Mouse (Mus musculus) lung, postnatal 0 days (tissue): ENCODE results near the gene Crlf2. TPM values are rescaled to one million over a fixed set of nuclear protein-coding genes. Genes with fewer than 3 reads are reported as not detected.

Experiments used
- ATAC-seq: fragments of 200-750 bp; cut with Nextera tagmentation; 2 replicates; pipeline ENCODE4 v1.8.0; 2017; ENCODE audit warnings: moderate library complexity
- DNase-seq: peaks from one replicate; pipeline ENCODE4 v3.0.0-alpha.2; 2016; ENCODE audit warnings: low spot score
- H3K27ac ChIP-seq: fragments of 300-500 bp; sonication (generic); 2 replicates; pipeline ENCODE4 v1.5.1; 2014; ENCODE audit warnings: antibody characterized with exemption, mild to moderate bottlenecking, low read length, mixed read lengths
- H3K27me3 ChIP-seq: fragments of 300-500 bp; sonication (generic); replicated peaks from 2 replicates; pipeline ENCODE4 v1.6.1; 2014; ENCODE audit warnings: low read length, mixed read lengths; ENCODE audit not compliant: insufficient read depth
- H3K36me3 ChIP-seq: fragments of 300-500 bp; sonication (generic); 2 replicates; pipeline ENCODE4 v1.6.1; 2014; ENCODE audit warnings: low read length, mixed read lengths; ENCODE audit not compliant: insufficient read depth
- H3K4me1 ChIP-seq: fragments of 300-500 bp; sonication (generic); 2 replicates; pipeline ENCODE4 v1.6.1; 2014; ENCODE audit warnings: antibody characterized with exemption, low read depth, low read length, mixed read lengths; ENCODE audit not compliant: insufficient read depth
- H3K4me2 ChIP-seq: fragments of 300-500 bp; sonication (generic); replicated peaks from 2 replicates; pipeline ENCODE4 v1.6.1; 2014; ENCODE audit warnings: low read depth, mild to moderate bottlenecking, low read length, moderate library complexity, mixed read lengths
- H3K4me3 ChIP-seq: fragments of 300-500 bp; sonication (generic); 2 replicates; pipeline ENCODE4 v1.5.1; 2014; ENCODE audit warnings: low read depth, low read length
- H3K9ac ChIP-seq: fragments of 300-500 bp; sonication (generic); replicated peaks from 2 replicates; pipeline ENCODE4 v1.6.1; 2014; ENCODE audit warnings: low read depth, mild to moderate bottlenecking
- H3K9me3 ChIP-seq: fragments of 300-500 bp; sonication (generic); 2 replicates; pipeline ENCODE4 v1.6.1; 2016; ENCODE audit warnings: low read length, mixed read lengths
- CTCF ChIP-seq: IDR thresholded peaks from 2 replicates; pipeline ENCODE4 v1.5.1; 2016; ENCODE audit warnings: antibody characterized with exemption, mild to moderate bottlenecking
- EP300 ChIP-seq: IDR thresholded peaks from 2 replicates; pipeline ENCODE4 v1.6.1; 2016; ENCODE audit warnings: antibody characterized with exemption, mild to moderate bottlenecking, control low read depth
- WGBS: fragments of 180-500 bp; shearing (Covaris S2); extraction: QIAGEN DNeasy Blood & Tissue Kit; methylation state at CpG from one replicate; pipeline ENCODE4 v1.1.7; 2014; 5-methylcytosine and 5-hydroxymethylcytosine counted together
- polyA plus RNA-seq: library from polyadenylated mRNA; unstranded; fragments of >200 nt; fragmentation: Nextera tagmentation; extraction: Ambion mirVana; gene quantifications from 2 replicates; pipeline ENCODE4 v1.2.1, GENCODE M21; 2015

The Crlf2 gene
- polyA plus RNA-seq, 1 experiment from 2014 or later, result 34.4 TPM

DNA sequence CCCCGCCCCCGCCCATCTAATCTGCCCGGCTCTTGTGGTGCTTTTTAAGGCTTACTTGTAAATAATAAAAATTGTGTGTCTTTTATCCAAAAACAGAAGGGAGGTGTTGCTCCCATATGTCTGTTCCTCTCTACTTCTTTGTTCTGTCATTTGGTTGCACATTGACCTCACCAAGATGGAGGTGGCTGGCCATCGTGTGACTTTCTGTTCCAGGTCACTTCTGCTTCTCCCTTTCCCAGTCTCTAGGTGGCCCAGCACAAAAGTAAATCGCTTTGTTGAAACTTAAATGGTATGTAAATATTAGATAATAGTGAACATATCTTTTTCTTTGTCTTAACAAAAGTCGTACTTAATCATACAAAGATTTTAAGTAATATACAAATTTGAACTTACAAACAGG lies 398 bp upstream of the Crlf2 start:
- peak overlapping the region; percentile 67 for H3K4me3 ChIP-seq
- no peaks in the 10 kb centered on the region for H3K9me3 ChIP-seq
- ATAC-seq (no peak), DNase-seq (peak; percentile 33)
- no peaks in the 10 kb centered on the region for H3K4me1 ChIP-seq
- TF ChIP-seq CTCF (peak; percentile 6; the same call in 1 of the 2 replicates), EP300 (no peak)
- WGBS, result 25% methylated on average over 6 of the region's 6 CpGs
- H3K27ac ChIP-seq, result peak overlapping the region; percentile 90; the same call in 1 of the 2 replicates
- no peaks in the 10 kb centered on the region for H3K36me3 ChIP-seq
- H3K4me2 ChIP-seq, result peak overlapping the region; percentile 60
- peak overlapping the region; percentile 43; the same call in 1 of the 2 replicates for H3K9ac ChIP-seq
- no peaks in the 10 kb centered on the region for H3K27me3 ChIP-seq

- TF ChIP-seq EP300 (no peak), CTCF (no peak)
- Histone ChIP-seq H3K4me1 (no peaks in the 10 kb centered on the region), H3K4me3 (peak overlapping the region; percentile 67), H3K4me2 (peak overlapping the region; percentile 60), H3K9me3 (0 out of 2 replicates have a peak, but pooled peaks cover 4% of the 10 kb centered on the region), H3K9ac (no peak overlapping the region), H3K27me3 (no peaks in the 10 kb centered on the region), H3K36me3 (no peaks in the 10 kb centered on the region), H3K27ac (peak overlapping the region; percentile 90)
- under 1% methylated on average over 9 of the region's 9 CpGs for WGBS
- DNase-seq (no peak), ATAC-seq (no peak)
Measured at GRCm38 (mm10) chr5:109558123-109558403, 730 bp downstream of the Crlf2 start.

GRCm38 (mm10) chr5:109557321-109558122 lies 1.3 kb downstream of the Crlf2 start:
- WGBS, result 1% methylated on average over 35 of the region's 35 CpGs
- peak overlapping the region; percentile 90 for H3K27ac ChIP-seq
- no peaks in the 10 kb centered on the region for H3K27me3 ChIP-seq
- no peak overlapping the region for H3K9ac ChIP-seq
- TF ChIP-seq CTCF, result no peak
- peak; percentile 85 for TF ChIP-seq EP300
- H3K4me3 ChIP-seq, result peak overlapping the region; percentile 67
- H3K9me3 ChIP-seq, result 0 out of 2 replicates have a peak, but pooled peaks cover 4% of the 10 kb centered on the region
- no peaks in the 10 kb centered on the region for H3K4me1 ChIP-seq
- H3K4me2 ChIP-seq, result peak overlapping the region; percentile 60
- DNase-seq (peak; percentile 99), ATAC-seq (peak; percentile 70)
- H3K36me3 ChIP-seq, result no peaks in the 10 kb centered on the region

GRCm38 (mm10) chr5:109556591-109557320 lies 2.0 kb downstream of the Crlf2 start:
- 6% methylated on average over 40 of the region's 40 CpGs for WGBS
- peak; percentile 97 for DNase-seq
- peak overlapping the region; percentile 67 for H3K4me3 ChIP-seq

DNA sequence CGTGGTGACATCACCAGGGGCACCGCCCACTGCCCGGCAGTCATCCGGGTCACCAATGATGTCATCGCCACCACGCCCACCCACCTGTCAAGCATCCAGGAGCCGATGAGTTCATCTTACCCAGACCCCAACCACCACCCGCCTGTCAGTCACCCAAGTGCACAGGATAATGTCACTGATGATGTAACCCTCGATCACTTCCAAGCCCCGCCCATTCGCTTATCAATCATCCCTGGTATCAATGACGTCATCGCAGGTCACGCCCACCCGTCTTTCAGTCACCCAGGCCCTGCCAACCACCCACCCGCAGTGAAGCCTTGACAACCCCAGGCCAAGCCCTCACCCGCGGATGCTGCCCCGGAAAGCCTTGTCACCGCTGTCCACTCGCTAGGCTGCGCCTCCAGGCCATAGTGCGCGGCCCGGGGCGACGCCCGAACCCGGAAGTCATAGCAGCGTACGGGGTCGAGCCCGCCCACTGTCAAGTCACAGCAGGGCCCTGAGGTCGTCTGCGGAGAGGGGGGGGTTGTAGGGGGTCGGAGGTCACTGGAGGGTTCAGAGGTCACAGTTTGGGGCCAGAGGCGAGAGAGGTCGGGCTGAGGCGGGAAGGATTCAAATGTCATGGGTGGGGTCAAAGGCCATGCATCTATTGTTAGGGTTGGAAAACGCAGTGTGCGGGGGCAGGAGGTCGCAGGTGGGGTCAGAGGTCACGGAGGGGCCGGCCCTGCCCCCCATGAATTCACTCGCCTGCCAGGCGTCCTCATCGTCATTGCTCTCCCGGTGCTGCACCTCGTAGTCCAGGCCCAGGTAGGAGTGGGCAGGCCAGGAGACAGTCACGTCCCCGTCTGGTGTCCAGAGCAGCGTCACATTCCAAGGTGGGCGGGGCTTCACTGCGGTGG lies 2.9 kb downstream of the Crlf2 start:
- Histone ChIP-seq H3K27me3 (no peaks in the 10 kb centered on the region), H3K36me3 (no peaks in the 10 kb centered on the region; the same call in 1 of the 2 replicates), H3K27ac (peak overlapping the region; percentile 90), H3K4me3 (peak overlapping the region; percentile 67; the same call in 1 of the 2 replicates), H3K4me1 (no peaks in the 10 kb centered on the region), H3K9ac (no peak overlapping the region), H3K4me2 (peak overlapping the region; percentile 60), H3K9me3 (peaks cover 4% of the 10 kb centered on the region; the same call in 1 of the 2 replicates)
- WGBS, result 74% methylated on average over 54 of the region's 54 CpGs
- DNase-seq (peak; percentile 17), ATAC-seq (no peak)
- TF ChIP-seq CTCF (no peak), EP300 (no peak)

More at GRCm38 (mm10) chr5:109556591-109557320, 2.0 kb downstream of the Crlf2 start:
- peak; percentile 71 for ATAC-seq
- H3K4me1 ChIP-seq, result no peaks in the 10 kb centered on the region
- H3K27ac ChIP-seq, result peak overlapping the region; percentile 90
- no peak overlapping the region for H3K9ac ChIP-seq
- H3K4me2 ChIP-seq, result peak overlapping the region; percentile 60
- H3K9me3 ChIP-seq, result 0 out of 2 replicates have a peak, but pooled peaks cover 4% of the 10 kb centered on the region
- no peaks in the 10 kb centered on the region; the same call in 1 of the 2 replicates for H3K36me3 ChIP-seq
- H3K27me3 ChIP-seq, result no peaks in the 10 kb centered on the region
- TF ChIP-seq CTCF (no peak), EP300 (no peak; the same call in 1 of the 2 replicates)
